Mouse (Mus musculus) spleen, adult 2 months (tissue): ENCODE measurements around the gene 2610507B11Rik.

Experiments used
- CTCF ChIP-seq: fragments of 200-500 bp; IDR thresholded peaks from 2 replicates; pipeline ENCODE4 v1.5.1; 2011; ENCODE audit warnings: mild to moderate bottlenecking, inconsistent platforms; ENCODE audit not compliant: insufficient read depth, insufficient read length, insufficient replicate concordance; ENCODE audit errors: extremely low read depth
- POLR2A ChIP-seq: fragments of 200-500 bp; IDR thresholded peaks from 2 replicates; pipeline ENCODE4 v1.6.1; 2011; ENCODE audit warnings: low read depth, low read length, inconsistent platforms

DNA sequence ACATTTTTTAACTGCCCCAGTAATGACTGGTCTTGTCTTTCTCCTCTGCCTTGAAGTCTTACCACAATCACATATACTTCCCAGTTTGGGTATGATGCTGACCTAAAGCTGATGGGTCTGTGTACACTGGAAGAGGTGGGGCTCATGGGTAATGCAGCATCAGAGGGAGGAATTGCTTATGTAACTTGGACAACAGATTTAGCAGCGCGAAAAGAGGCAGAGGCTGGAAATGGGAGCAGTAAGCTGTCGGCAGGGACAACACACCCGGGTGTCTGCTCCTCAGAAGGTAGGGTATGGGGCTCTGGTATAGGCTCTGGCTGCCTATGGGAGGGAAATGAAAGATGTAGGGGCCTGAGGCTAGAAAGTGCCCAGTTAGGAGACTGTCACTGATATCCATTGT, 29.1 kb downstream of the 2610507B11Rik start, which contains the start of gene BC030499:
- no peak for TF ChIP-seq CTCF
- TF ChIP-seq POLR2A: no peak
